Mouse (Mus musculus) granulocyte monocyte progenitor cell, adult 5-6 weeks (primary cell): ENCODE data around the gene Tas1r1. TPM values are rescaled to one million over a fixed set of nuclear protein-coding genes. Genes with fewer than 3 reads are reported as not detected.
A peak's percentile ranks its signal among the peaks of the same experiment; 100 is the strongest.

Experiments used
- ATAC-seq: replicated peaks from 2 replicates; pipeline ENCODE4 v1.8.0; 2016; ENCODE audit warnings: mild to moderate bottlenecking, moderate TSS enrichment, inconsistent platforms; ENCODE audit not compliant: poor library complexity, severe bottlenecking
- total RNA-seq, 2 experiments: library from RNA; stranded (forward) in 1 of 2; stranded (reverse) in 1 of 2; fragments of 200-712, 200-1000 nt in 1 of 2; fragments of >200 nt in 1 of 2; fragmentation: Nextera tagmentation in 1 of 2; gene quantifications; 2 replicates each; pipeline ENCODE4 v1.2.3; 2014 to 2017

The Tas1r1 gene
- total RNA-seq (2014; fragmentation: Nextera tagmentation) (1.6 and 3.2 TPM in 2 replicates), total RNA-seq (2017) (1.0 and 2.6 TPM in 2 replicates)

DNA sequence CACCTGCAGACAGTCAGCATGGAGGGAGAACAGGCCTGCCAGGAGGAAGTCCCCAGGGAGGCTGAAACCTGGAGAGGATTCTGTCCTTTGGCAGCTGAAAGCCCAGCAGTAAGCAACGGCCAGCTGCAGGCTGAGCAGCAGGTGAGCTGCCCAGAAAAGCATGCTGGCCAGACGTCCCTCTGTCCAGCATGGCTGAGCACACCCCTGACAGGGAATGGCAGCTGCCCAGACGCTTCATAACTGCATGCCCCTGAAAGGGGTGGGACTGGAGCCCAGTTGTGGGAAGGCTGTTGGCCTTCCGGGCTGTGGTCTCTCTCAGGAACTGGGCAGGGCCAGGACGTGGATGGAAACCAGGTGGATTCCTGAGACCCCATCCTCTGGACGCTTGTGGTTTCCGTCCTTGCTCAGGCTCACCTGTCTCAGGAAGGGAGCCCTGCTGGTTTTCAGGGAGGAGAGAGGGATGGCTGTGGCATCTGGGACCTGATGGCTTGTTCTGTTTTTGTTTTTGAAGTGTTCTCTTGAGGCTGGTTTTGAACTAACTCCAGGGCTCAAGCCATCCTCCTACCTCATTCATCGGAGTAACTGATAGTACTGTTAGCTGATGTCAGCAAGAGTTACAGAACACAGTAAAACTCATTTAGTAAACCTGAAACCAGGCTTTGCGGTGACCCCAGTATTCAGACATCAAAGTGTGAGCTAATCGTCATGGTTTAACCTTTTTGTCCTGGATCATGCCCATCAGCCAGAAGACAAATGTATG lies at the start of gene Tas1r1:
Tas1r1 (minus strand) TSS at position 344 of the 760 bp plus-strand sequence.
- peak; percentile 57 for ATAC-seq

DNA sequence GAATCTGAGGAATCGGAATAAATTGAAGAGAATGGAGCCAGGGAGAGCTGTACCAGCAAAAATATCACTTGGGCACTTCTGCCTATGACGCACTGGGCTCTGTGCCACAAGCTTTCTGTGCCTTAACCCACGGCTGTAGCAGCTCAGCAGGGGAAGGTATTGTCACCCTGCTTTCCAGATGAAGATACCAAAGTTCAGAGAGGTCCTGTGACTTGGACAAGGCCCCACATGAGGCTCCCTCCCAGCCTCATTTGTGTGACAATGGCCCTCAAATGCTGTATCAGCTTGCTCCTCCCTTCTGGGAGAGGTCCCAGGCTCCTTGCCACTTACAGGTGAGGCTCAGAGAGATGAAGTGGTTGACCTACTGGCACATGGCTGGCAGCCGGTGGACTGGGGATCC lies 49.8 kb upstream of the Tas1r1 start:
- peak; percentile 15 for ATAC-seq

GRCm38 (mm10) chr4:152087211-152088081 lies 49.1 kb upstream of the Tas1r1 start:
- peak; percentile 88 for ATAC-seq

DNA sequence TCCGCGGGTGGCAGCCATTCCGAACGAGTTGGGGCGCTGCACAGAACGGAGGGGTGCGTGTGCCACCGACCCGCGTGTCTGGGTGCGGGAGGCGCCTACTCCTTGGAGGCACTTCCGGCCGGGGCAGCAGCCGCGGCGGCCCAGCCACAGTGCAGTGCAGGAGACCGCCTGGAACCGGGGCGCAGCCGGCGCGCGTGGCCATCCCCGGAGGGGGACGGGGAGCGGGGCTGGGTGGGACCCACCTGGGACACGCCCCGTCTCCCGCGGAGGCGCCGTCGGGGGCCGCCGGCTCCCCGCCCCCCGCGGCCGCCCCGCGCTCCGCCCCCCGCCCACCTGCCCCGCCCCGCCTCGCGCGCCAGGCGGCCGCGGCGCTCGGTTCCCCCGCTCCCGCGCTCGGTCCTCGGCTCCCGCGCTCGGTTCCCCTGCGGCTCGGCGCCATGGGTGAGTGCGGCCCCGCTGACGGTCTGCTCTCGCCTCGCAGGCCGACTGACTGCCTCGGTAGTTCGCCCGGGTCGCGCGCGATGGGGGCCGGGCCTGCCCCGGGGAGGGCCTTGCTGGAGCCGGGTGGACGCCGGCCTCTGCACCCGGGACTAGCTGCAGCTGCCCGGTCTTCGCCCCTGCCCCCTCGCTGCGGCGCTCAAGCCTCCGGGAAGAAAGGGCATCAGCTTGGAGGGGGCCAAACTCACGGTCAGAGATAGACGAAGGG lies 48.3 kb upstream of the Tas1r1 start:
- ATAC-seq = peak; percentile 43

DNA sequence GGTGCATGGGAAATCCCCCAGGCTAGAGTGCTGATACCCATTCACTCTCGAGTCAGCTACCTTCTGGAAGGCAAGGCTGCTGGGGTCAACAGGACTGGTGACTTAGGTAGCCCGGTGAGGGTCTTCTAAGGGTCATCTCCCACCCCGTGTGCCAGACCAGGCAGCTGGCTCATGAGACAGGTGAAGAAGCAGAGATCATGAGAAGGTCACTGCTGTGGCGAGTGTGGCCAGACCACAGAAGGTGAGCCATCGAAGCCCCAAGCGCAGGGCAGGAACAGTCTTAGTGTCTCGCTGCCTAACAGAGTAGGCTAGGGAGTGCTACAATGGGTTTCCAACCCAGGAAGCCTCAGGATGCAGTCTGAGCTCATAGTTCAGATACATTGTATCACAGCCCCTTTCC lies 46.2 kb upstream of the Tas1r1 start:
- no peak for ATAC-seq

- no peak for ATAC-seq
Measured at GRCm38 (mm10) chr4:152083611-152084220, 45.3 kb upstream of the Tas1r1 start.

DNA sequence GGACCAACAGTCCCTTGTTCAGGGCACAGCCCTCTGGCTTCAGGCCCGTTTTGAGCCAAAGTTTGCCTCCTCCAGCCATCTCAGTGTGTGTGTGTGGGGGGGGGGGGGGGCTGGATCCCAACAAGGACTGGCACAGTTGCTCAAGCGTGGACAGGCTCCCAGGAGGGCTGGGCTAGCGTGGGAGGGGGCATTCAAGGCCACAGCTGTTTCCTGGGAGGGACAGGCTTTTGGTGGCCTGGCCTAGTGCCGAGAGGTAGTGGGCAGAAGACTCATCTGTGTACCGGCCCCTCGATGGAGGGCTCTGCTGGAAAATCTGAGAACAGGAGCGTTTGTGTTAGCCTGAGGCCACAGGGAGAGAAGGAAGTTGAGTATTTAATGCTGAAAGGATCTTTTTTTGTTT lies 41.6 kb upstream of the Tas1r1 start:
- ATAC-seq = peak; percentile 23

- no peak for ATAC-seq
Measured at GRCm38 (mm10) chr4:152079261-152079660, 40.9 kb upstream of the Tas1r1 start.

- peak; percentile 88 for ATAC-seq
Measured at GRCm38 (mm10) chr4:152078105-152078530, 39.8 kb upstream of the Tas1r1 start.

- no peak for ATAC-seq
Measured at GRCm38 (mm10) chr4:152077191-152077590, 38.8 kb upstream of the Tas1r1 start.

- no peak for ATAC-seq
Measured at GRCm38 (mm10) chr4:152074548-152074947, 36.2 kb upstream of the Tas1r1 start.

- ATAC-seq = no peak
Measured at GRCm38 (mm10) chr4:152073715-152074114, 35.3 kb upstream of the Tas1r1 start.

DNA sequence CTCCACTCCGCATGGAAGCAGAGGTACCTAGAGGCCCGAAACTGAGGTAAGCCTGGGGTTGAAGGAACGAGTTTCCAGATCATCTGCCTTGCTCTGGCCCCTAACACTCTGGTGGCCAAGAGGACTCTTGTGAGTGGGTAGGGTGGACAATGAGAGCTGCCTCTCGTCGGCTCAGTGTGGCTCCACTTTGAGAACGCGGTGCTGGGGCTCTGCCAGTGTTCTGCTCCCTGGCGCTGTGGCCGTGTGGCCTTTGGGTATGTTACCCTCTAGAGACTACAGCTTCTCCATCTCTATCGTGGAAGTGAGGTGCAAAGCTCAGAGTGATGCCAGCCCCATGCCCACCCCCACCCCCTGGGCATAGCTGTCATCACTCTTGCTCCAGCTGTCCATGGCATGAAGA lies 34.3 kb upstream of the Tas1r1 start:
- peak; percentile 6 for ATAC-seq

DNA sequence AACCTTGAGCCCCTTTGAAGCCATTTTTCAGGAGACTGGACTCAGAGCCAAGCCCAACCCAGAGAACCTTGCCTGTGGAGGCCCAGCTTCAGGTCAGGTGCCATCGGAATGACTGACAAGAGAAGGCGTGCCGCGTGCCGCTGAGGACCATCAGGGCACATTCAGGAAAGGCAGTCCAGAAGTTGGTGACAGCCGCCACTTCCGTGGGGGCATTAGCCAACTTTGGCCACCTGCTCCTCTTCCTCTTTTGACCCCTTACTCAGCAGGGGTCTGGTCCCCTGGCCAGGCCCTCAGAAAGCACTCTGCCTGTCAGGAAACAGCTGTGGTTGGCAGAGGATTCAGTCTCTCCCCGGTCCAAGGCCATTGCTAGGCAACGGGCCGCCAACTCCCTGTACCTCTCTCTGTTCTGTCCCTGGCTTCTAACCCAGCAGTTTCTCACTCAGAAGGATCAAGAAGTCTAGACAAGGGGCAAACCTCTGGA lies 33.8 kb upstream of the Tas1r1 start, which contains the start of gene Plekhg5:
Plekhg5 (plus strand) TSS at position 378 of the 481 bp plus-strand sequence.
- peak; percentile 88 for ATAC-seq

DNA sequence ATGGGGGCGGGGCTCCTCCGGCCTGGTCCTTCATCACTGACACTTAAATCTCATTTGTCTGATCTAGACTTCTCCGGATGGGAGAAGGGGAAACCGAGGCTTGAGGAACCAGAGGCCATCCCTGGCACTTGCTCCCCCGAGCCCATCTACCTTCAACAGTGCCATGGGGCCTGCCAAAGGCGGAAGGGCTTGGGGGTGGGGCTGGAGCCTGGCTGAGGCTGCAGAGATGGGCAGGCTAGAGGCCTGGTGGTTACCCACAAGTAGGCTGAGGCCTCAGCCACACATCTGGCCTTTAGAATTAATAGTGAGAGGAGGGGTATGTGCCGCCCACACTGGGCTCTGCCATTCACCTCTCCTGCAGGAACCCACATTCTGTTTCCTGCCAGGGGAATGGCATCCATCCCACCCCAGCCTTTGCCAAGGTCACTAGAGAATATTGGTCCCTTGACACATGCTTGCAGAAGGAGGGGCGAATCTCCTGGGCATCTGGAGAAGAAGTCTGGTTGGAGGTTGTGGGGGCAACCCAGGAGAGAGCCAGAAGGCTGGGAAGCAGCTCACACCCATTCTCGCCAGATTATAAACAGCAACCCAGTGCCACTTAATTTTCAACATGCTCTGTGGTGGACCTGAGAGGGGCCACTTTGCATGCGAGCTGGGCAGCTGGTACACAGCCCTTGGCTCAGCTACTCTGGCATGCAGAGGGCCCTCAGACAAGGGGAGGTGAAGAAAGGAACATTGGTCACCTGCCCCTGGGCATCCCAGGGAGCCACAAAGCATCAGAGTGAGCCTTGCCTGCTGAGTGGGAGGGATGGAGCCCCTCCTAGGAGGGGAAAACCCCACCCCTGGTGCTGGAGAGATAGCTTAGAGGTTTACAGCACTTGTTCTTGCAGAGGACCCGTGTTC lies 32.4 kb upstream of the Tas1r1 start:
- peak; percentile 13; the same call in 1 of the 2 replicates for ATAC-seq

DNA sequence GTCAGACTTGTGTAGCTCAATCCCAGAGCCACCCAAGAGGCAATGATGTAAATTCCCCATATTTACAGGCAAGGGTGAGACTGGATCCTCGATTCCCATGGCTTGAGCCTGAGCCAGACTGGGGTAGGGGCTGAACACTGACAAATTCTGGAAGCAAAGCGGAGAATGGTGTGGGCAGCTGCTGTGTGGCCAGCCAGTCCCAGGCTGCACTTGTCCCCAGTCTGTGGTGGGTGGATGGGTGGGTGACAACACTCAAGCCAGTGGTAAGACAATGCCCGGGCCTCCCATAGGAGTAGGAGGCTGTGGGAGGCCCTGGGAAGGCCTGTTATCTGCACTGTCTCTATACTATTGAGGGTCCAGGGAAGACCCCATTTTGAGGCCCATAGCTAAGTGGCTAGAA lies 30.9 kb upstream of the Tas1r1 start:
- no peak for ATAC-seq

- no peak for ATAC-seq
Measured at GRCm38 (mm10) chr4:152068166-152068724, 29.9 kb upstream of the Tas1r1 start.

- no peak for ATAC-seq
Measured at GRCm38 (mm10) chr4:152067280-152067679, 28.9 kb upstream of the Tas1r1 start.
